Mouse (Mus musculus): Measurements from ENCODE around the gene Cox7a2. TPM values are rescaled to one million over a fixed set of nuclear protein-coding genes. Genes with fewer than 3 reads are reported as not detected.

The Cox7a2 gene
- 242 and 256 TPM in 2 replicates for polyA plus RNA-seq (2011; ENCODE audit: insufficient read length, low read depth, missing spikeins)

DNA sequence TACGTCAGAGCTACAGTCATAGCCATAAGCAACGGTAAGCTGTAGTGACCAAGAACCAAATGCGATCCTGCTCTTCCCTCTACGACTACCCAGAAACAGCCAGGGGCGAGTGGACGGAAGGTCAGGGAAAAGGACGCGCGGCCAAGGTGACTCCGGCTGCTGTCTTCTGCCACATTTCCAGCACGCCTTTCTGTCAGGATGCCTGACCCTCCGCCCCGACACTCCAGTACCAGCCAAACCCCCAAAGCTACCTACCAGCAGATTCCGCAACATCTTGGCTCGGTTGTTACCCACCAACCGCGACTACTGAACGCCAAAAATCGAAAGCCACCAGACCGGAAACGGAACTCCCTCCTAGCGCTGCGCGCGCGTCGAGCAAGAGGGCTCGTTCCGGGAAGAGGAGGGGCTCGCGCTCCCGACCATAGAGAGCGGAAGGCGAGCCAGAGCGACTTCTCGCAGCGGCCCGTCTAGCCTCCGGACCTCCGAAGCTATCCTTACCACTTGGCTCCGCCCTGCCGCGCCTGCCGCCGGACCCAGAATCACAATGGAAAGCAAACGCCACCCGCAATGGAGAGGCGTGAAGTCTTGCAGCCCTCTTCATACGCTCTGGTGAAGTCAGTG is at the start of gene Cox7a2:
TSS of gene Cox7a2 (minus strand) at position 494 of the 621 bp plus-strand sequence.
- H3K27ac ChIP-seq (ENCODE audit: insufficient read depth, low read length), result peak within 1 kb of the TSS; percentile 85
- H3K4me3 ChIP-seq (ENCODE audit: insufficient read depth, low read length), result peak within 1 kb of the TSS; percentile 86
- H3K4me1 ChIP-seq (ENCODE audit: control insufficient read depth, insufficient read depth, low read length), result peaks cover 3% of the 10 kb centered on the region; the same call in 1 of the 2 replicates
- peak; percentile 98 for TF ChIP-seq POLR2A (IDR thresholded peaks at IDR 0.05; ENCODE audit: low read depth, low read length)
- no peak for TF ChIP-seq CTCF (IDR thresholded peaks at IDR 0.05; ENCODE audit: borderline replicate concordance, insufficient read depth, low read length)

DNA sequence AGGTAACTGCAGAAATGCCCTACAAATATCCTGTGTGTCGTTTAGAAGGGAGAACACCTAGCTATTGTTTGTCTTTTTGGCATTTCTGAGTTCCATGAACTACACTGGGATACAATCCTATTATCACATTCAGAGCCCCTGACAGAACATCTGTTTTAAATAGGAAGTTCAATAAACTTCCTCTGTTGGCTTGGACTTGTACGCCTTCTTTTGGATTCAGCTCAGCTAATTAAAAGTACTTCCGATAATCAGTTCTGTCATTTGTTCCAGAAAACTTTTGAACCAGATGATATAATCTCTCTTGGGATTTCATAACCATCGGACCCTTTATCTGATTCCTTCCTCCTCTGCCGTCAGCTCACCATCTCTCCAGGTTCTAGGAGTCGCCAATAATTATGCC is 49.7 kb upstream of the Cox7a2 start:
- no peak for TF ChIP-seq POLR2A (IDR thresholded peaks at IDR 0.05; ENCODE audit: low read depth, low read length)
- TF ChIP-seq CTCF (IDR thresholded peaks at IDR 0.05; ENCODE audit: borderline replicate concordance, insufficient read depth, low read length), result no peak

DNA sequence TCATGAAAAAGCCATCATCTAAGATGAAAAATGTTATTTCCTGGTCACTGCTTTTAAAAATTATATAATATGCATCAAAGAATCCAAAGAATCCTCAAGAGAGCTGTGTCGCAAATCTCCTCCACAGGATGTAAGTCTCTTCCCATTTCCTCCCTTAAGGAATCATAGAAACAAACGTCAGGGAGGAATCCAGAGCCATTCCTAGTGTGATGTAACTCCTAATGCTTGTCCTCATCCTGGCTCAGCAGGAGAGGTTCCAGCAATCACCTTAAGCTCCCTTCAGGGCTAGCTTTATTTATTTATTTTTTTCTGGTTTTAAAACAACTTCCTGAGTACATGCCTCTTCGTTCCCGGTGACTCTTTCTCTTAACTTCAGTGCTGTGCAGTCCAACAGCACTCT is 47.5 kb upstream of the Cox7a2 start:
- H3K4me3 ChIP-seq (ENCODE audit: insufficient read depth, low read length), result no peak overlapping the region
- H3K27ac ChIP-seq (ENCODE audit: insufficient read depth, low read length), result no peak overlapping the region
- TF ChIP-seq CTCF (IDR thresholded peaks at IDR 0.05; ENCODE audit: borderline replicate concordance, insufficient read depth, low read length) (no peak), POLR2A (IDR thresholded peaks at IDR 0.05; ENCODE audit: low read depth, low read length) (no peak)
- H3K4me1 ChIP-seq (ENCODE audit: control insufficient read depth, insufficient read depth, low read length), result no peaks in the 10 kb centered on the region

More for the DNA sequence above, 49.7 kb upstream of the Cox7a2 start:
- H3K4me1 ChIP-seq (ENCODE audit: control insufficient read depth, insufficient read depth, low read length), result no peaks in the 10 kb centered on the region
- no peak overlapping the region for H3K27ac ChIP-seq (ENCODE audit: insufficient read depth, low read length)
- H3K4me3 ChIP-seq (ENCODE audit: insufficient read depth, low read length), result no peak overlapping the region

DNA sequence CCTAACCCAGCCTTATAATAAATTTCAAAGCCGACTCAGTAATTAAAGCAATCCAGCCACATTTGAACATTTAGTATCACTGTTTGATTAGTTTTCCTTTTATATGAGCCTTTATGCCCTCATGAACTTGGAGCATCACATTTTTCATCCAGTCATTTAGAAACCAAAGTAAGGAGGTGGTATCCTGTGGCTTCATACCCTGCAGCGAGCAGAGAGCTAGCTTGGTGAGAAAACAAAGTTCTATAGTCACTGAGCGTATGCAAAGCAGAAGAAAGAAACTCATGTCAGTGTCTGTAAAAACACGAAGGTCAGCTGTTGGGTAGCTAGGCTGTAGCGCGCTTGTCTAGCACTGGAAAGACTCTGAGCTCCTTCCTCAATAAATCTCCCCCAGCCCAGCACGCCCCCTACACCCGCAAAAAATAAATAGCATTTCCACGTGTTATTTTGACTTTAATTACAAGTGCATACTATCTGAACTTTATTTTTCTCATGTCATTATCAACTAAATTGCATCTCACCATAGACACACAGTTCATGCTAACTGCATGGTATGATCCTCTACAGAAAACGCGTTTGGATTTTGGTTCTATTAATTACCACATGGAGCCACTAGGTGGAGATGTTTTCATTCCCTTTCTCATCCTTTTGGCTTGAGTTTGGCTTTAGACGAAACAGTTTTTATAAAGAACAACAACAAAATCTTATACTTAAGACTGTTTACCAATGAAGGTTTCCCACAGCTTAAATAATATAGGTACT is 46.8 kb upstream of the Cox7a2 start:
- Histone ChIP-seq H3K4me1 (ENCODE audit: control insufficient read depth, insufficient read depth, low read length) (no peaks in the 10 kb centered on the region), H3K27ac (ENCODE audit: insufficient read depth, low read length) (no peak overlapping the region), H3K4me3 (ENCODE audit: insufficient read depth, low read length) (no peak overlapping the region)
- TF ChIP-seq CTCF (IDR thresholded peaks at IDR 0.05; ENCODE audit: borderline replicate concordance, insufficient read depth, low read length) (no peak), POLR2A (IDR thresholded peaks at IDR 0.05; ENCODE audit: low read depth, low read length) (no peak)

DNA sequence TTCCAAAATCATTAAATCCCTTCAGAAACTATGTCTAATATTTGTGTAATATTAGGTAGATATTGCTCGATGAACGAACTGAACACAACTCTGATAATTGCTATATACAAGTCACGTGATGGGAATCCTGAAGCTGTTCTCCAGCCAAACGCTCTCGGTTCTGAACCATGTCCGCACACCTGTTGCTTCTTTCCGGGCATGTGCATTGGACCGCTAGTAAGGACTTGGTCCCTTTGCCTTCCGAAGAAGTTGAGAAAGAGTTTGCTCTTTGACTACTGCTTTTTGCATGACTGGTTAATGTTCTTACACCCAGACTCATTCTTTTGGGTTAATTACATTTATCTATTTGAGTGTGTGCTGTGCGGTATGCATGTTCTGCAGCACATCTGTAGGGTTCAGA is 45.7 kb upstream of the Cox7a2 start:
- Histone ChIP-seq H3K4me3 (ENCODE audit: insufficient read depth, low read length) (no peak overlapping the region), H3K4me1 (ENCODE audit: control insufficient read depth, insufficient read depth, low read length) (no peaks in the 10 kb centered on the region), H3K27ac (ENCODE audit: insufficient read depth, low read length) (no peak overlapping the region)
- TF ChIP-seq POLR2A (IDR thresholded peaks at IDR 0.05; ENCODE audit: low read depth, low read length), result no peak
- no peak for TF ChIP-seq CTCF (IDR thresholded peaks at IDR 0.05; ENCODE audit: borderline replicate concordance, insufficient read depth, low read length)

DNA sequence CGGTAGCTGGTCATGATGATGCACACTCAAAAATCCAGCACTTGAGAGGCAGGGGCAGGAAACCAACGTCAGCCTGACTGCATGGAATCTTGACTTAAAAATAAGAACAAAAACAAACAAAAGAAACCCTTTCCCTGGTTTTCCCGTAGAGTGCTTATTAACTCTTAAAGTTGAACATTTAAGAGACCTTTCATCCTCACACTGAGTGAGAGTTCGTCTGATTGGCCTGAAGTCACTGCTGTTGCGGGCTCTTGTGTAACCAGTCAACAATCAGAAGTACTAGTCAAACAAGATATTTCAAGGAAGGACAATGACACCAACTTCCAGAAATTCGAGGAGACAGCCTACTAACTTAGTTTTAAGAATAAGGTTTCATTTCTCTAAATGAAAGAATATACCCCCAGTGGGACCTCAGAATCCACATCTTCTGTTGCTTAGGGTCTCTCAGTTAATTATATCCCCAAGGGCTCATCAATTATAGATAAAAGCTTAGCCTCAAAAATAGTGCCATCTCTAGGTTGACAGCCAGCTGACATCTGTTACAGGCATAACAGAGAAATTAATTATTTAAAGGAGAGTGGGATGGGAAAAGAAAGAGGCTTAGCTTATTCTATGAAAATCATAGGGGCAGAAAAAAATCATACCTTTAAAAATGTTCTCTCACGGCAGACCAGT is 36.9 kb upstream of the Cox7a2 start:
- Histone ChIP-seq H3K27ac (ENCODE audit: insufficient read depth, low read length) (no peak overlapping the region), H3K4me3 (ENCODE audit: insufficient read depth, low read length) (no peak overlapping the region), H3K4me1 (ENCODE audit: control insufficient read depth, insufficient read depth, low read length) (no peaks in the 10 kb centered on the region)
- no peak for TF ChIP-seq CTCF (IDR thresholded peaks at IDR 0.05; ENCODE audit: borderline replicate concordance, insufficient read depth, low read length)
- no peak for TF ChIP-seq POLR2A (IDR thresholded peaks at IDR 0.05; ENCODE audit: low read depth, low read length)

DNA sequence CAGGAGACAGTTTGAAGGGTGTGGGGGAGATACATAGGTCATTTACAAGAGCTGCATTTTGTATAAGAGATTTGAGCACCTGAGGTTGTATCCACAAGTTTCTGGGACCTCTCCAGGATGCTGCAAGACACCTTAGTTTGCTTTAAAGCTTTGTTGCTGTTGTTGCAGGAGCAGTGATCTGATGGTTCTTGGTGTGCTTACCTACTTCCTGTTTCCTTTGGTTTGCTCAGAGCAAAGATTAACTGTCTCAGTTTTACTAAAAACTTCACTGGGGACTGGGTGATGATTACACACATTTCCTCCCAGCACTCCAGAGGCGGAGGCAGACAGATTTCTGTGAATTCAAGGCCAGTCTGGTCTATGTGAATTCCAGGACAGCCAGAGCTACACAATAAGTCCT is 35.4 kb upstream of the Cox7a2 start:
- no peak overlapping the region for H3K27ac ChIP-seq (ENCODE audit: insufficient read depth, low read length)
- no peak overlapping the region for H3K4me3 ChIP-seq (ENCODE audit: insufficient read depth, low read length)
- TF ChIP-seq POLR2A (IDR thresholded peaks at IDR 0.05; ENCODE audit: low read depth, low read length) (no peak), CTCF (IDR thresholded peaks at IDR 0.05; ENCODE audit: borderline replicate concordance, insufficient read depth, low read length) (no peak)
- peaks cover 3% of the 10 kb centered on the region for H3K4me1 ChIP-seq (ENCODE audit: control insufficient read depth, insufficient read depth, low read length)

DNA sequence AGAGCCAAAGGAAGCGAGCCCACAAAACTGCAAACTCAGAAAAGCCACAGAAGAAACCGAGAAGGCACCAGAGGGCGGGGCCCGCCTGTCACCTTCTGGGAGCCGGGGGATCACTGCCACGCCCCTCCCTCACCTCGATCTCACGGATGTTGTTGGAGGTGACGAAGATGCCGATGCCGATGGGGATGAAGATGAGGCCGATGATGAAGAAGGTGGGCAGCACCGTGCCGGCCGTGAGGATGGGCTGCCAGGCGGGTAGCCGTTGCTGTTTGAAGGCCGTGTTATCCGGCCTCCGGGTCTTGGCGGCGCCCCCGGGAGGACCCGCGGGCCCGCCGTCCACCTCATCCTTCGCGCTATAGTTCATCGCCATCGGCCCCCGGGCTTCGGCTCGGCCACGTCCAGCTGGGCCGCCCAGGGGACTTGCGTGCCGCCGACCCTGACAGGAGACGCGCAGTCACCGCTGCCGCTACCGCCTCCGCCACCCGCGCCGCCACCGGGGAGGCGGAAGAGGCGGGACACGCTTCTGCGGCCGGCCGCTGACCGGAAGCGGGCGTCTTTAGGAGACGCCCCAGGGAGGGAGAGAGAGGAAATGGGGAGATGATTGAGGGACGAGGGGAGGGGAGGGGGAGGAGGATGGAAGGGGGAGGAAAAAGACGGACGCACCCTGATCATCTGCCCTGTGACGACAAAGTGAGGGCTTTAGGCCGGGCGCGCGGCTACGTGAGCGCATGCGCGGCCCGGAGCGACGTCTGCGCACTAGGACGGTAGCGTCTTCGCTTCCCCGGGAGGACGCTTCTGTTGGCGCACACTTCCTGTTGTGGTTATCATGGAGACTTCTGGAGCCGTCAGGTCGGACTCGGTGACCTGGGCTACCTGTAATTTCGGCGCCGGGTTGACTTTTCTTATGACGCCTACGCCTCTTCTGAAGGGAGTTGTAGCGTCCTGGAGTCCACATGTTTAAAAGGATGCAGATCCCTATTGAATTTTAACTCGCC is 33.5 kb upstream of the Cox7a2 start, which contains the start of gene Tmem30a:
TSS of gene Tmem30a (minus strand) at position 667 of the 995 bp plus-strand sequence.
- peak within 1 kb of the TSS; percentile 44; the same call in 1 of the 2 replicates for H3K27ac ChIP-seq (ENCODE audit: insufficient read depth, low read length)
- H3K4me1 ChIP-seq (ENCODE audit: control insufficient read depth, insufficient read depth, low read length), result peaks cover 4% of the 10 kb centered on the region
- peak within 1 kb of the TSS; percentile 92 for H3K4me3 ChIP-seq (ENCODE audit: insufficient read depth, low read length)
- no peak for TF ChIP-seq CTCF (IDR thresholded peaks at IDR 0.05; ENCODE audit: borderline replicate concordance, insufficient read depth, low read length)
- TF ChIP-seq POLR2A (IDR thresholded peaks at IDR 0.05; ENCODE audit: low read depth, low read length), result peak; percentile 89

DNA sequence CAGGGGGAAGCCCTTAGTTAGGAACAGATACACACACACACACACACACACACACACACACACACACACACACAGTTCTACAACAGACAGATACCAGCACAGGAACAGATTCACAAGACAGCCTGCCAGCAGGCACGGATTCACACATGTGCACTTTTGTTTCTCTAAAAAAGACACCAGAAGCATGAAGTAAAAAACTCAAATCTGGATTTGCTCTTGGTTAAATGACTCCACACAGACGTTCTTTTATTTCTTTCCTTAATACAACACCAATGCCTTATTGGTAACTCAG is 26.1 kb upstream of the Cox7a2 start:
- Histone ChIP-seq H3K4me1 (ENCODE audit: control insufficient read depth, insufficient read depth, low read length) (peaks cover 4% of the 10 kb centered on the region), H3K4me3 (ENCODE audit: insufficient read depth, low read length) (no peak overlapping the region), H3K27ac (ENCODE audit: insufficient read depth, low read length) (no peak overlapping the region)
- no peak for TF ChIP-seq CTCF (IDR thresholded peaks at IDR 0.05; ENCODE audit: borderline replicate concordance, insufficient read depth, low read length)
- TF ChIP-seq POLR2A (IDR thresholded peaks at IDR 0.05; ENCODE audit: low read depth, low read length), result no peak

Measured in embryonic fibroblast, embryonic 13.5 days (primary cell).